Mouse (Mus musculus) neural tube, embryonic 11.5 days (tissue): Measurements from ENCODE around the gene Stra6. TPM values are rescaled to one million over a fixed set of nuclear protein-coding genes. Genes with fewer than 3 reads are reported as not detected.
A peak's percentile ranks its signal among the peaks of the same experiment; 100 is the strongest.

Experiments
- ATAC-seq: fragments of 200-750 bp; cut with Nextera tagmentation; 2 replicates; pipeline ENCODE4 v1.8.0; 2017; ENCODE audit warnings: moderate number of reproducible peaks, mild to moderate bottlenecking, moderate TSS enrichment, moderate library complexity; ENCODE audit not compliant: insufficient read depth, low FRiP score, low TSS enrichment
- DNase-seq: peaks from one replicate; pipeline ENCODE4 v3.0.0-alpha.2; 2015; ENCODE audit warnings: low spot score
- H3K27ac ChIP-seq: fragments of 300-500 bp; sonication (generic); 2 replicates; pipeline ENCODE4 v1.5.1; 2014; ENCODE audit warnings: low read depth, mild to moderate bottlenecking, low read length
- H3K27me3 ChIP-seq: fragments of 300-500 bp; sonication (generic); 2 replicates; pipeline ENCODE4 v1.6.1; 2014; ENCODE audit warnings: mild to moderate bottlenecking, low read length, mixed read lengths; ENCODE audit not compliant: control insufficient read depth, insufficient read depth
- H3K36me3 ChIP-seq: fragments of 300-500 bp; sonication (generic); 2 replicates; pipeline ENCODE4 v1.6.1; 2014; ENCODE audit warnings: mild to moderate bottlenecking, low read length, moderate library complexity, mixed read lengths; ENCODE audit not compliant: control insufficient read depth, insufficient read depth
- H3K4me1 ChIP-seq: fragments of 300-500 bp; sonication (generic); 2 replicates; pipeline ENCODE4 v1.6.1; 2014; ENCODE audit warnings: low read length, mixed read lengths; ENCODE audit not compliant: control insufficient read depth, insufficient read depth
- H3K4me2 ChIP-seq: fragments of 300-500 bp; sonication (generic); 2 replicates; pipeline ENCODE4 v1.6.1; 2014; ENCODE audit warnings: low read depth, mild to moderate bottlenecking, moderate library complexity
- H3K4me3 ChIP-seq: fragments of 300-500 bp; sonication (generic); 2 replicates; pipeline ENCODE4 v1.5.1; 2014; ENCODE audit warnings: low read depth, low read length
- H3K9ac ChIP-seq: fragments of 300-500 bp; sonication (generic); 2 replicates; pipeline ENCODE4 v1.6.1; 2014; ENCODE audit warnings: mild to moderate bottlenecking, low read length
- H3K9me3 ChIP-seq: fragments of 300-500 bp; sonication (generic); 2 replicates; pipeline ENCODE4 v1.6.1; 2016; ENCODE audit warnings: low read length; ENCODE audit not compliant: control insufficient read depth
- WGBS: fragments of 180-500 bp; shearing (Covaris S2); extraction: QIAGEN DNeasy Blood & Tissue Kit; methylation state at CpG from one replicate; pipeline ENCODE4 v1.1.7; 2014; 5-methylcytosine and 5-hydroxymethylcytosine counted together
- polyA plus RNA-seq: library from polyadenylated mRNA; unstranded; fragments of >200 nt; fragmentation: Nextera tagmentation; extraction: Ambion mirVana; gene quantifications from 2 replicates; pipeline ENCODE4 v1.2.1, GENCODE M21; 2014

Stra6 gene
- polyA plus RNA-seq, 1 experiment from 2014 or later: 53.7 TPM

GRCm38 (mm10) chr9:58044828-58045227 lies 18.8 kb upstream of the Stra6 start:
- H3K27ac ChIP-seq: peak overlapping the region; percentile 54
- H3K36me3 ChIP-seq: no peaks in the 10 kb centered on the region
- peaks cover 73% of the 10 kb centered on the region for H3K4me1 ChIP-seq
- H3K4me3 ChIP-seq: no peak overlapping the region
- 9% methylated on average over 9 of the region's 10 CpGs for WGBS
- no peak overlapping the region for H3K9ac ChIP-seq
- H3K27me3 ChIP-seq: 0 out of 2 replicates have a peak, but pooled peaks cover 3% of the 10 kb centered on the region
- no peaks in the 10 kb centered on the region for H3K9me3 ChIP-seq
- ATAC-seq: peak; percentile 57; the same call in 1 of the 2 replicates
- H3K4me2 ChIP-seq: no peak overlapping the region; the same call in 1 of the 2 replicates
- DNase-seq: peak; percentile 58

- no peak overlapping the region for H3K4me2 ChIP-seq
- DNase-seq (no peak), ATAC-seq (no peak)
- H3K27me3 ChIP-seq: 0 out of 2 replicates have a peak, but pooled peaks cover 3% of the 10 kb centered on the region
- peaks cover 70% of the 10 kb centered on the region for H3K4me1 ChIP-seq
- H3K4me3 ChIP-seq: no peak overlapping the region
- peak overlapping the region; percentile 54; the same call in 1 of the 2 replicates for H3K27ac ChIP-seq
- WGBS: 11% methylated on average over 4 of the region's 4 CpGs
- H3K9ac ChIP-seq: no peak overlapping the region
- no peaks in the 10 kb centered on the region for H3K36me3 ChIP-seq
- H3K9me3 ChIP-seq: no peaks in the 10 kb centered on the region
Measured at GRCm38 (mm10) chr9:58045646-58046045, 17.9 kb upstream of the Stra6 start.

GRCm38 (mm10) chr9:58047061-58047460 lies 16.5 kb upstream of the Stra6 start:
- no peak overlapping the region for H3K4me3 ChIP-seq
- no peaks in the 10 kb centered on the region for H3K36me3 ChIP-seq
- 78% methylated on average over 10 of the region's 10 CpGs for WGBS
- H3K9ac ChIP-seq: no peak overlapping the region
- no peak for DNase-seq
- 0 out of 2 replicates have a peak, but pooled peaks cover 3% of the 10 kb centered on the region for H3K27me3 ChIP-seq
- H3K9me3 ChIP-seq: no peaks in the 10 kb centered on the region
- no peak overlapping the region for H3K27ac ChIP-seq
- H3K4me2 ChIP-seq: no peak overlapping the region
- ATAC-seq: no peak
- H3K4me1 ChIP-seq: peaks cover 56% of the 10 kb centered on the region

GRCm38 (mm10) chr9:58048621-58049020 lies 15.0 kb upstream of the Stra6 start:
- ATAC-seq (no peak), DNase-seq (peak; percentile 57)
- 8% methylated on average over 6 of the region's 6 CpGs for WGBS

GRCm38 (mm10) chr9:58049186-58049585 lies 14.4 kb upstream of the Stra6 start:
- H3K9me3 ChIP-seq: no peaks in the 10 kb centered on the region
- peaks cover 46% of the 10 kb centered on the region for H3K4me1 ChIP-seq
- no peak overlapping the region for H3K4me2 ChIP-seq
- 0 out of 2 replicates have a peak, but pooled peaks cover 3% of the 10 kb centered on the region for H3K27me3 ChIP-seq
- whole genome bisulfite sequencing: 57% methylated on average over 6 of the region's 6 CpGs
- H3K9ac ChIP-seq: no peak overlapping the region
- 0 out of 2 replicates have a peak overlapping the region, but pooled peaks have one; percentile 39 for H3K27ac ChIP-seq
- ATAC-seq (no peak), DNase-seq (no peak)
- H3K4me3 ChIP-seq: no peak overlapping the region
- H3K36me3 ChIP-seq: no peaks in the 10 kb centered on the region

More at GRCm38 (mm10) chr9:58048621-58049020, 15.0 kb upstream of the Stra6 start:
- Histone ChIP-seq H3K9me3 (no peaks in the 10 kb centered on the region), H3K27me3 (0 out of 2 replicates have a peak, but pooled peaks cover 3% of the 10 kb centered on the region), H3K4me2 (no peak overlapping the region), H3K4me3 (no peak overlapping the region), H3K27ac (0 out of 2 replicates have a peak overlapping the region, but pooled peaks have one; percentile 3), H3K4me1 (peaks cover 46% of the 10 kb centered on the region), H3K9ac (no peak overlapping the region), H3K36me3 (no peaks in the 10 kb centered on the region)

GRCm38 (mm10) chr9:58049861-58050260 lies 13.7 kb upstream of the Stra6 start:
- ATAC-seq: no peak

GRCm38 (mm10) chr9:58051937-58052336 lies 11.7 kb upstream of the Stra6 start:
- Histone ChIP-seq H3K4me3 (no peak overlapping the region), H3K36me3 (no peaks in the 10 kb centered on the region), H3K4me2 (no peak overlapping the region), H3K9me3 (no peaks in the 10 kb centered on the region), H3K4me1 (peaks cover 28% of the 10 kb centered on the region), H3K27ac (no peak overlapping the region), H3K27me3 (0 out of 2 replicates have a peak, but pooled peaks cover 3% of the 10 kb centered on the region), H3K9ac (no peak overlapping the region)
- DNase-seq: no peak
- ATAC-seq: no peak
- WGBS: 29% methylated on average over 5 of the region's 5 CpGs

More at GRCm38 (mm10) chr9:58049861-58050260, 13.7 kb upstream of the Stra6 start:
- H3K36me3 ChIP-seq: no peaks in the 10 kb centered on the region
- H3K9ac ChIP-seq: no peak overlapping the region
- H3K4me2 ChIP-seq: no peak overlapping the region
- no peak overlapping the region for H3K27ac ChIP-seq
- no peaks in the 10 kb centered on the region for H3K9me3 ChIP-seq
- 75% methylated on average over 7 of the region's 7 CpGs for WGBS
- DNase-seq: no peak
- 0 out of 2 replicates have a peak, but pooled peaks cover 3% of the 10 kb centered on the region for H3K27me3 ChIP-seq
- no peak overlapping the region for H3K4me3 ChIP-seq
- peaks cover 41% of the 10 kb centered on the region for H3K4me1 ChIP-seq

- 0 out of 2 replicates have a peak, but pooled peaks cover 3% of the 10 kb centered on the region for H3K27me3 ChIP-seq
Measured at GRCm38 (mm10) chr9:58053102-58053501, 10.5 kb upstream of the Stra6 start.

GRCm38 (mm10) chr9:58053544-58053943 lies 10.0 kb upstream of the Stra6 start:
- Histone ChIP-seq H3K27me3 (0 out of 2 replicates have a peak, but pooled peaks cover 3% of the 10 kb centered on the region), H3K9ac (no peak overlapping the region), H3K4me1 (peaks cover 22% of the 10 kb centered on the region), H3K4me2 (no peak overlapping the region), H3K27ac (no peak overlapping the region), H3K9me3 (no peaks in the 10 kb centered on the region), H3K36me3 (no peaks in the 10 kb centered on the region), H3K4me3 (no peak overlapping the region)
- DNase-seq: no peak
- no peak for ATAC-seq
- WGBS: 55% methylated on average over 3 of the region's 3 CpGs

More at GRCm38 (mm10) chr9:58053102-58053501, 10.5 kb upstream of the Stra6 start:
- 17% methylated on average over 3 of the region's 3 CpGs for WGBS
- Histone ChIP-seq H3K4me3 (no peak overlapping the region), H3K9me3 (no peaks in the 10 kb centered on the region), H3K36me3 (no peaks in the 10 kb centered on the region), H3K27ac (no peak overlapping the region), H3K9ac (no peak overlapping the region), H3K4me1 (peaks cover 26% of the 10 kb centered on the region), H3K4me2 (no peak overlapping the region)
- peak; percentile 70 for DNase-seq
- peak; percentile 52; the same call in 1 of the 2 replicates for ATAC-seq
